Mouse (Mus musculus) kidney, adult 9 months (tissue): ENCODE measurements at regions not wholly inside any gene's neighbourhood (a gene's known extent, or its start where the extent isn't known, plus 50 kb on each side); places are given as distances from the start of the nearest gene placed in this dataset.
A peak's percentile ranks its signal among the peaks of the same experiment; 100 is the strongest.

Experiments
- DNase-seq: peaks from one replicate; pipeline ENCODE4 v3.0.0; 2022

DNA sequence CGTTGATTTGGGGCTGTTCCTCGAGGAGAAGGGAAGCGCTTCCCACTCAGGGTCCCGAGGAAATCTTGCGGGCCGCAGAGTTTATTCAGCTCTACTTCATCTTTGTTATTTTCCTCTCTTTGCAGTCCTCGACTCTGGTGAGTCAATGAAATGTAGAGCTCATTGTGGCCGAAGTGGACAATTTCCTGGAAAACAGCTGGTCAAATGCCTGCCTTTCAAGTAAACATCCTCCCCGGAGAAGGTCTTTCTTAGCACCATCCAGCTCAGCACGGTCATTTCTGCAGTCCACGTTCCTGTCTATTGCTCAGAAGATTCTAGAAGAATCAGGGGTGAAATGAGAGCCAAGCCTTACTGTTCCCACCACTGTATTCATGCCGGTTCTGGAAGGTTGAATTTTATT, 133.0 kb downstream of the Bcas1 start:
- no peak for DNase-seq

- no peak for DNase-seq
These were observed 135.6 kb downstream of the Bcas1 start for GRCm38 (mm10) chr2:170291841-170292655.

- no peak for DNase-seq
These were observed 138.2 kb downstream of the Bcas1 start for GRCm38 (mm10) chr2:170289378-170289960.

DNA sequence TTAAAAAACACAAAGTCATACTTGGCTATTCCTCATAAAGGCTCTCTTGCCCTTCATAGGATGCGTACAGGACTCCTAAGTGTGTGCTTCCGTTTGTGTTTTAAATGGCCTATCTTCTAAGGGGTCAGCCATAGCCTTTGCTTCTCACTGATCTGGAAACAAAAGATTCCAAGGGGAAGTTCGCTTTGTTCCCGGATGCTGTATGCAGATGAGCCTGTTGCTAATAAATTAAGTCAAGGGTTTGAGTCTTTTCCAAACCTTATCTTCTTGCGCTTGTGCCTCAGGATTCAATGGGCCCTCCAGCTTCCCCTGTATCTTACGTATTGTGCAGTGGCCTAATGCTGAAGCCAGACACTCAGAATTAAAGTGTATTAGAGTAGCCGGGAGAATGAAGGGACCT, 138.9 kb downstream of the Bcas1 start:
- no peak for DNase-seq

DNA sequence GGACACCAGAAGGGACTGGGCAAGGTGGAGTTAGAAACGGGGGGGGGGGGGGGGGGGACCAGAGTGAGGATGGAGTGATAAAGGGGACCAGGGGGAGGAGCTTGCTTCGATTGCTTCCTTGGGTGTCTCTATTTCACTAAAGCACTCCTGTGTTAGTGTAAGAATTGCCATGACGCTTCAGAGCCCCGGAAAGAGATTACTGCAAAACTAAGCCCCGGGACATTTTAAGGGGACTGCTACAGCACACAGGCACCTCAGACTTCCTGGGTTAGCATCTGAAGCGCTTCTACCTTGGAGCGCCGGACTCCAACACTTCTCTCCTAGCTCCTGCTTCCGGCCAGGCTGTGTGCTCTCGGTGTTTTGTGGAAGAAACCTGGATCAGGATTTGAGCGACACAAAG, 139.4 kb downstream of the Bcas1 start:
- no peak for DNase-seq

GRCm38 (mm10) chr2:170287301-170287885, 139.5 kb upstream of the Zfp217 start:
- DNase-seq: peak; percentile 53

DNA sequence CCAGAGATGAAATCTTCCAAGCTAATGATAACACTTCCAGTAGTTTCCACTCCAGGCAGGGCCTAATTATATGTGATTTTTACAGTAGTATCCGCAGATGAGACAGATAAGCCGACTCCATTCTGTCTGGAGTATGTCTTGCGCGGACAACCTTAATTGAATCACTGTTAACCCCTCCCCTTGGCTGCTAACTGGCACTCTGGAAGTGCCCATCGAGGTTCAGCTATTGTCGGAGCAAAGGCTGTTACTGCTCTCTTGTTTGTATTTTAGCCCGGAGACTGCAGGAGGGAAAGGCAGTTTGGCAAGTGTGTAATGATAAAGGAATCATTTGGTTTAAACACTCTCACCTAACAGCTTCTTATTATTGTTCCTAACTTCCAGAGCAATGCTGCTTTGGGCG, 138.9 kb upstream of the Zfp217 start:
- no peak for DNase-seq

DNA sequence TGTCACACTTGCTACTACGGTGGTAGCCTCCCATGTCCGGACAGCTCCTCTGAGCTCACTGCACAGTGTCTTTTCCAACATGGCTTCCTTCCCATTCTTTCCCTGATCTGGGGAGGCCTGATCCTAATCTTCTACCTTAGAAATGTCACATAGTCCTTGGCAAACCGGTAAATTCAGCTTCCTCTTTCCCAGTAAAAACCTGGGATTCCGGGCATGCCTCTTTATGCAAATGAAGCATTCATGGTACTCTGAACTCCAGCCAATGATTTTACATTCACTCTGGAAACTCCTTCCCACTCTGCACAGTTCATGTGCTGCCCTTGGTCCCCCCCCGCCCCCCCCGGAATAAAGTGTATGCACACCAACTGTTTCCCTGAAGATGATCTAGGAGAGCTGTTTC, 134.6 kb upstream of the Zfp217 start:
- DNase-seq: no peak

- no peak for DNase-seq
These were observed 133.6 kb upstream of the Zfp217 start for GRCm38 (mm10) chr2:170281311-170282008.

GRCm38 (mm10) chr2:170280733-170281132, 132.8 kb upstream of the Zfp217 start:
- no peak for DNase-seq

DNA sequence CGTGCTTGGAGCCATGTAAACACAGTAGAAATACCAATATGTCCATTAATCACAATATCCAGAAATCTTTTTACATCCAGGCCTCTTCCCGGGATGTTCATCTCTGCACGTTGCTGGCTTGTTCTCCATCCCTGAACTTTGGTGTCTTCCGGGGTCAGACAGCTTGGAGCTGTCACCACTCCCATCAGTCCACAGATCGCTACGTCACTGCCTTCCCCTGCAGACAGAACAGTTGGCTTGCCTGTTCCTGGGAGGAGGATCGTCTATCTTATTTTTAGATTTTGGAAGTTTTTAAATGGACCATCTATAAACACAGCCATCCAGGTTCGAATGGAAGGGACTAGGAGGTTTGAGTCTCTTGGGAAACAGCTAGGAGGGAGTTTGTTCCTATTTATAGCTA, 130.0 kb upstream of the Zfp217 start:
- DNase-seq: peak; percentile 45

GRCm38 (mm10) chr2:170277182-170277767, 129.4 kb upstream of the Zfp217 start:
- DNase-seq: no peak

DNA sequence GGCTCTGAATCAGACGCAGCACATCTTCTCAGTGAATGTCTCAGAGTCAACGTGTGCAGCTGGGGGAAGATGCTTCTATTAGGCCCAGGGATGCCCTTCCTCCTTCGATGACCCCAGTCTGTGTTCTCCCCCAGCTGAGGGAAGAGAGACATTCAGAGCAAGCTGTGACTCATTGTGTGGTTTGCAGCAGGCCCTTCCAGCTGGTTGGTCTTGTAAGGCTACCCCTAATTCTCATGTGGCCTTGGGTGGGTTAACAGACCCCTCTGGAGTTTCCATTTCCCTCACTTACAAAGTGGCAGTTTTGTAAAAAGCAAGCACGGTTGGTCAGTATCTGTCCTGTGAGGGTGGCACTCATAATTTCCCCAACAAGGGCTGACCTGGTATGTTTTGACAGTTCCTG, 127.8 kb upstream of the Zfp217 start:
- no peak for DNase-seq

DNA sequence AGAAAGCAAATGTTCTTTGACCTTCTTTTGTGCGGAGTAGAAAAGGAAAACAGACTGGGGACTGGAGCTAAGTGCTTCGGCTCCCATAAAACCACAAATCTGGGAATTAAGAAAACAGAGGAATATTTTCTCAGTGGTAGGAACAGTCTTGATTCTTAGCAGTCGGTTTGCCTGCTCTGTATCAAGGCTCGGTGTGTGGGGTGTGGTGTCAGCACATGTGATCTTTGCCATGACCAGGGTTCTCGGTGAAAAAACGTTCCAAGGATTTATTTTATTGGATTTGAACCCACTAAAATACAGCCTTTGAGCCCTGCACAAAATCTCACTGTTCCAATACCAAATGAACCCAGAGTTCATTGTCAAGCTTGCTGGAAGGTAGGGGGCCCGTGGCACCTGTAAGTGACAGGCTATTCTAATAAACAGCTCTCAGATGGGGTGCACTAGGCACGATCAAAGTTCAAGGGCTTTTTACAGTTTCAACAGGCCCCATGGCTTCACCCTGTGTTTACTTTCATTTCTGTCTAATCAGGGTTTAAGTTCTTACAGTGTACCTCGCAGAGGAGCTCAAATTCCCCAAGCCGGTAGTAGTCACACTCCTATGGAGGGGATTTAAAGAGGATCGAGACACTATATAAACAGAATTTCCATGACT, 122.1 kb upstream of the Zfp217 start:
- no peak for DNase-seq

DNA sequence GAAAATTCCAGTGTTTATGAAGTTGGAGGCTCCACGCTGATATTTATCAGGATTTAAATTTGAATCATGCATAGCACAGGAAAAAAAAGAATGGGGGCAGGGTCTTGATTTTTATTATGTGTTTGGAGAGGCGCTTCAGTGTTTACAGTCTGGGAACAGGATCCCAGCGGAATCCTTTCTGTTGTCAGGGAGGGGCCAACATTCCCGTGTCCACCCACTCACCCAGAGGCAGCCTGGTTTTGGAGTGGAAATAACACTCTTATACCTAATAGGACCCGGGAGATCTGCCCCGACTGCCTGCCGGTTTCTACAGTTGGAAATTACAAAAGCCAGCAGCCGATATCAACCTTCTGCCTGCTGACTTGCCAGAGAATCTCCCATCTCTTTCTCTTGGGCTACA, 120.2 kb upstream of the Zfp217 start:
- no peak for DNase-seq

GRCm38 (mm10) chr2:170267152-170267551, 119.2 kb upstream of the Zfp217 start:
- DNase-seq: no peak

GRCm38 (mm10) chr2:170266407-170267101, 118.7 kb upstream of the Zfp217 start:
- DNase-seq: peak; percentile 48

DNA sequence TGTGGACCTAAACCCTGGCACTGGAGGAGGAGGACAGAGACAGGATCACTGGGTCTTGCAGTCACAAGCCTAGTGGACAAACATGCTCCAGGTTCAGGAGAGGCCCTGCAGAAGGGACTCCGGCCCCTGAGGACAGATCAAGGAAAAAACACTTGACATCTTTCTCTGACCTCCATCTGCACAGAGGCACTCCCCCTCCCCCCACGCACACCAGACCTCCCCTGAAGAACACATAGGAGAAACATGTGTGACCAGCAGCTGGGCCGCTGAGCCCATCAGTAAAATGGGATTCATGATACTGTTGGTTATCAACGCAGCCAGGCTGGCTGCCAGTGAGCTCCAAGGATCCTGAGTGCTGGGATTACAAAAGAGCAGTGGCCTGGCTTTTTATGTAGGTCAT, 115.7 kb upstream of the Zfp217 start:
- no peak for DNase-seq

- DNase-seq: no peak
These were observed 113.3 kb upstream of the Zfp217 start for GRCm38 (mm10) chr2:170261191-170261590.

GRCm38 (mm10) chr2:170259662-170260457, 112.0 kb upstream of the Zfp217 start:
- no peak for DNase-seq

DNA sequence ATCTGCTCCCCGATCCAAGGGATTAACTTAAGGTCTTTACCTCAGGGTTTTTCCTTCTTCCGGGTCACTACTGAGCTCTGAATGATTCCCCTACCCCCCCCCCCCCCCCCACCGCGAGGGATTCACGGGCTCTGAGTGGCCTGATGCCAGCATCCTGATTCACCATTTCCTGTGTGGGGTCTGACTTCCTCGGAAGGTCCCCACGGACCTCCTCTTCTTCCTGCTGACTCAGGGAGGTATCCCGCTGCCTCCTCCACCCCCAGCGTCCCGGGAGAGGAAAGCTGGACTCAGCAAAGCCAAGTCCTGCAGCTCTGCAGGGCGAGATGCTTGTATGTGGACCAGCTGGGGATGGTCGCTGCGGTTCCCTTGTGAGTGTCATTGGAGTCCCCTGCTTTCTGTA, 110.5 kb upstream of the Zfp217 start:
- DNase-seq: no peak
